ENCODE assay signal across 20 mouse cellular contexts in genomic region chr9:106842800-106843199, GRCm38 (mm10).
"Had no signal": no experiment of that assay in that cellular context is flagged by ENCODE, and none has a peak within 500 bp of the region (broad histone marks: within the 10 kb centered on the region; RNA-seq: fewer than 3 reads in every experiment).

No protein-coding gene starts in this region.

- H3K4me1 ChIP-seq: lung, embryonic 15.5 days; midbrain, embryonic 13.5 days; midbrain, embryonic 15.5 days; neural tube, embryonic 13.5 days; neural tube, embryonic 15.5 days; stomach, embryonic 15.5 days had no signal

- H3K27ac ChIP-seq: lung, embryonic 15.5 days; macrophage; midbrain, embryonic 13.5 days; midbrain, embryonic 15.5 days; neural tube, embryonic 13.5 days; neural tube, embryonic 15.5 days; stomach, embryonic 15.5 days; stomach, postnatal 0 days had no signal

- H3K4me2 ChIP-seq: lung, embryonic 15.5 days; midbrain, embryonic 11.5 days; midbrain, embryonic 13.5 days; midbrain, embryonic 15.5 days; neural tube, embryonic 13.5 days; neural tube, embryonic 15.5 days; stomach, embryonic 15.5 days had no signal

- H3K4me3 ChIP-seq: lung, embryonic 15.5 days; megakaryocyte, embryonic 14.5 days; midbrain, embryonic 13.5 days; midbrain, embryonic 15.5 days; myocyte; neural tube, embryonic 13.5 days; neural tube, embryonic 15.5 days; stomach, embryonic 15.5 days had no signal

- H3K9me3 ChIP-seq: lung, embryonic 15.5 days; megakaryocyte, embryonic 14.5 days; midbrain, embryonic 13.5 days; midbrain, embryonic 15.5 days; neural tube, embryonic 13.5 days; neural tube, embryonic 15.5 days; stomach, embryonic 15.5 days had no signal

- DNase-seq: liver, postnatal 0 days; lung, adult 2 months; lung, postnatal 14 days; lung, postnatal 36 days; right cerebral cortex, postnatal 14 days; thymus, adult 2 months; thymus, postnatal 25 days; thymus, postnatal 4 days had no signal

- ATAC-seq: liver, postnatal 0 days; lung, postnatal 0 days; midbrain, embryonic 13.5 days; midbrain, embryonic 15.5 days had no signal

- H3K9ac ChIP-seq: liver, postnatal 0 days; lung, embryonic 15.5 days; midbrain, embryonic 13.5 days; midbrain, embryonic 15.5 days; neural tube, embryonic 13.5 days; neural tube, embryonic 15.5 days; stomach, embryonic 15.5 days had no signal

- H3K27me3 ChIP-seq: lung, embryonic 15.5 days; megakaryocyte, embryonic 14.5 days; midbrain, embryonic 13.5 days; midbrain, embryonic 15.5 days; neural tube, embryonic 13.5 days; neural tube, embryonic 15.5 days; stomach, embryonic 15.5 days had no signal
